Comparison of ENCODE assay signal across 8 mouse cellular contexts in the genomic region with DNA sequence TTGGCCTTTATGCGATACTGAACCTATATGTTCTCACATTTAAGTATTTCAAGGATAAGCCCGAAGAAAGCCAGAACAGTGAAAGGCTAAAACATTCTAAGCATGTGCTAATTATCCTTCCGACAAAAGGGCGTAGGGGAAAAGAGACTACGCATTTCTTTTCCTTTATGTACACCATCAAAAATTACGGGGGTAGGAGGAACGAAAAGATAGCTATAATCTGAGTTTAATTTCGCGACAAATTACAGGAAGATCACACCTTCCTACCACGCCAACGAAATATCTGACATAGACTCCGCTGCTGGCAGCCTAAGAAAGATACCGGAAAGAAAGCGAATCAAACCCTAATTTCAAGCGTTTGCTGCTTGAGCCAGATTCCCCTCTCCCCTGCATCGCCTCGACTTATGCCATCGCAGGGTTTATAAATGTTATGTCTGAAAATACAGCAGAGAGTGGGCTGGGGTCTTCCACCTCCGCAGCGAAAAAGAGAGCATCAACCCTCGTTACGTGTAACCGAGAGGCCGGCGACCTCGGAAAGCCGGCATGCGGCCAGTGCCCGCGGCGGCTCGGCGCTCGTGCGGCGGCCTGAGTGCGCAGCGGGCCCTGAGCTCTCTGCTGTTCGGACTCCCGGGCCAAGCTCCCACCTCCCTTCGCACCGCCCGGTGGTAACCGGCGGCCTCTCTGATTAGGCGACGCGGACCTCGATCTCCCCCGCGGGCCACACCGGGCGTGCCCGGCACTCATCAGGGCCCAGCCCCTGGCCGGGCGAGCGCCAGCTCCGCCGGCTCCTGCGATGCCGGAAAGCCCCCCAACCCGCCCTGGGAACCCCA. TPM values are rescaled to one million over a fixed set of nuclear protein-coding genes. Genes with fewer than 3 reads are reported as not detected.
DNase-seq lines count a peak whose midpoint lies in the region; ATAC-seq and TF ChIP-seq lines count a peak whose summit lies in the region.

No protein-coding gene starts in this region.

- DNase-seq in frontal cortex, postnatal 10 days (ENCODE audit: low spot score in 2 of 2) = no peak
- DNase-seq in hindbrain, embryonic 10.5 days (ENCODE audit: low spot score) = no peak
- DNase-seq in liver, embryonic 13.5 days = no peak
- DNase-seq in thymus, adult 18-20 months = no peak

- peak overlapping the region; percentile 94 for H3K9ac ChIP-seq in liver, embryonic 13.5 days
- H3K9ac ChIP-seq in neural tube, embryonic 13.5 days = peak overlapping the region; percentile 96

- H3K36me3 ChIP-seq in C2C12 (ENCODE audit: control insufficient read depth, insufficient read depth) = peaks cover 49% of the 10 kb centered on the region
- H3K36me3 ChIP-seq in hindbrain, embryonic 10.5 days = peaks cover 57% of the 10 kb centered on the region
- peaks cover 41% of the 10 kb centered on the region for H3K36me3 ChIP-seq in liver, embryonic 13.5 days
- H3K36me3 ChIP-seq in neural tube, embryonic 13.5 days = peaks cover 29% of the 10 kb centered on the region

- H3K79me2 ChIP-seq in C2C12 (ENCODE audit: control insufficient read depth, insufficient read depth) = peaks cover 79% of the 10 kb centered on the region

- peak overlapping the region; percentile 97 for H3ac ChIP-seq in C2C12 (ENCODE audit: control insufficient read depth, insufficient read length, low read depth)

- ATAC-seq in frontal cortex, adult (ENCODE audit: low TSS enrichment) = peak; percentile 62
- ATAC-seq in common myeloid progenitor, adult 5-6 weeks (replicated peaks; ENCODE audit: low read depth, poor library complexity, severe bottlenecking) = peak; percentile 37
- peak; percentile 93 for ATAC-seq in liver, embryonic 13.5 days (ENCODE audit: low read depth)
- ATAC-seq in neural tube, embryonic 13.5 days (ENCODE audit: low read depth) = peak; percentile 91

- peak overlapping the region; percentile 84 for H3K4me2 ChIP-seq in liver, embryonic 13.5 days
- peak overlapping the region; percentile 82 for H3K4me2 ChIP-seq in neural tube, embryonic 13.5 days

- WGBS in hindbrain, embryonic 10.5 days = under 1% methylated on average over 62 of the region's 62 CpGs
- WGBS in liver, embryonic 13.5 days (ENCODE audit: insufficient replicate concordance) = under 1% methylated on average over 60 of the region's 62 CpGs
- WGBS in neural tube, embryonic 13.5 days = under 1% methylated on average over 62 of the region's 62 CpGs

- H3K27me3 ChIP-seq in C2C12 (ENCODE audit: control insufficient read depth, insufficient read depth, insufficient read length) = no peaks in the 10 kb centered on the region
- no peaks in the 10 kb centered on the region for H3K27me3 ChIP-seq in hindbrain, embryonic 10.5 days (ENCODE audit: insufficient read depth, poor library complexity, severe bottlenecking)
- H3K27me3 ChIP-seq in liver, embryonic 13.5 days = no peaks in the 10 kb centered on the region
- no peaks in the 10 kb centered on the region for H3K27me3 ChIP-seq in neural tube, embryonic 13.5 days

- peaks cover 20% of the 10 kb centered on the region for H3K4me1 ChIP-seq in hindbrain, embryonic 10.5 days (replicated peaks)
- peaks cover 48% of the 10 kb centered on the region for H3K4me1 ChIP-seq in liver, embryonic 13.5 days (replicated peaks)
- peaks cover 36% of the 10 kb centered on the region for H3K4me1 ChIP-seq in neural tube, embryonic 13.5 days (replicated peaks)

- peak overlapping the region; percentile 94 for H3K27ac ChIP-seq in hindbrain, embryonic 10.5 days
- peak overlapping the region; percentile 92 for H3K27ac ChIP-seq in liver, embryonic 13.5 days
- peak overlapping the region; percentile 96 for H3K27ac ChIP-seq in neural tube, embryonic 13.5 days (replicated peaks)

- peak overlapping the region; percentile 87 for H3K4me3 ChIP-seq in C2C12 (ENCODE audit: insufficient read depth, poor library complexity, severe bottlenecking)
- H3K4me3 ChIP-seq in hindbrain, embryonic 10.5 days = peak overlapping the region; percentile 94
- H3K4me3 ChIP-seq in liver, embryonic 13.5 days (replicated peaks) = peak overlapping the region; percentile 82
- peak overlapping the region; percentile 97 for H3K4me3 ChIP-seq in neural tube, embryonic 13.5 days

- peaks cover 70% of the 10 kb centered on the region for H3K79me3 ChIP-seq in C2C12 (ENCODE audit: low read depth)

- no peak for TF ChIP-seq CTCF in C2C12 (IDR thresholded peaks at IDR 0.05; ENCODE audit: control insufficient read depth, insufficient read depth, insufficient read length)

- no peaks in the 10 kb centered on the region for H3K9me3 ChIP-seq in hindbrain, embryonic 10.5 days
- no peaks in the 10 kb centered on the region for H3K9me3 ChIP-seq in liver, embryonic 13.5 days (replicated peaks)
- no peaks in the 10 kb centered on the region for H3K9me3 ChIP-seq in neural tube, embryonic 13.5 days

TF ChIP-seq in C2C12, 6 proteins besides CTCF, POLR2A, EP300 and RAD21:
- TF ChIP-seq USF1 (IDR thresholded peaks at IDR 0.05; ENCODE audit: low read depth) = no peak
- peak; percentile 21 for TF ChIP-seq MAX (IDR thresholded peaks at IDR 0.05)

RNA-seq across cellular contexts. Expression of gene Pcnp, which starts 0.6 kb away (rescaled TPM):
- polyA plus RNA-seq in C2C12 (2012; fragmentation: generic; extraction: Trizol) = 41.2 TPM
- total RNA-seq in common myeloid progenitor, adult 5-6 weeks (2017) = 116 and 120 TPM in 2 replicates
- 258 and 310 TPM in 2 replicates for polyA plus RNA-seq in hindbrain, embryonic 10.5 days (2016; fragmentation: Nextera tagmentation; extraction: Ambion mirVana)
- 126 and 153 TPM in 2 replicates for polyA plus RNA-seq in liver, embryonic 13.5 days (2015; fragmentation: Nextera tagmentation; extraction: Ambion mirVana)
- polyA plus RNA-seq in neural tube, embryonic 13.5 days (2015; fragmentation: Nextera tagmentation; extraction: Ambion mirVana) = 240 and 254 TPM in 2 replicates

RNA-seq across cellular contexts. Expression of gene Trmt10c, which starts 8.7 kb away (rescaled TPM):
- 5.9 TPM for polyA plus RNA-seq in C2C12 (2012; fragmentation: generic; extraction: Trizol)
- total RNA-seq in common myeloid progenitor, adult 5-6 weeks (2017) = 50.0 and 58.0 TPM in 2 replicates
- 25.5 and 29.0 TPM in 2 replicates for polyA plus RNA-seq in hindbrain, embryonic 10.5 days (2016; fragmentation: Nextera tagmentation; extraction: Ambion mirVana)
- polyA plus RNA-seq in liver, embryonic 13.5 days (2015; fragmentation: Nextera tagmentation; extraction: Ambion mirVana) = 20.0 and 24.3 TPM in 2 replicates
- polyA plus RNA-seq in neural tube, embryonic 13.5 days (2015; fragmentation: Nextera tagmentation; extraction: Ambion mirVana) = 23.1 and 23.4 TPM in 2 replicates

RNA-seq across cellular contexts. Expression of gene Senp7, which starts 19.2 kb away (rescaled TPM):
- 3.4 TPM for polyA plus RNA-seq in C2C12 (2012; fragmentation: generic; extraction: Trizol)
- total RNA-seq in common myeloid progenitor, adult 5-6 weeks (2017) = 26.1 and 29.4 TPM in 2 replicates
- 32.5 and 35.7 TPM in 2 replicates for polyA plus RNA-seq in hindbrain, embryonic 10.5 days (2016; fragmentation: Nextera tagmentation; extraction: Ambion mirVana)
- 18.2 and 20.9 TPM in 2 replicates for polyA plus RNA-seq in liver, embryonic 13.5 days (2015; fragmentation: Nextera tagmentation; extraction: Ambion mirVana)
- 53.1 and 57.3 TPM in 2 replicates for polyA plus RNA-seq in neural tube, embryonic 13.5 days (2015; fragmentation: Nextera tagmentation; extraction: Ambion mirVana)

RNA-seq across cellular contexts. Expression of gene Zbtb11, which starts 55.3 kb away (rescaled TPM):
- polyA plus RNA-seq in C2C12 (2012; fragmentation: generic; extraction: Trizol) = 3.6 TPM
- total RNA-seq in common myeloid progenitor, adult 5-6 weeks (2017) = 42.4 and 49.9 TPM in 2 replicates
- 15.3 and 15.8 TPM in 2 replicates for polyA plus RNA-seq in hindbrain, embryonic 10.5 days (2016; fragmentation: Nextera tagmentation; extraction: Ambion mirVana)
- 10.9 and 13.1 TPM in 2 replicates for polyA plus RNA-seq in liver, embryonic 13.5 days (2015; fragmentation: Nextera tagmentation; extraction: Ambion mirVana)
- 19.3 and 23.2 TPM in 2 replicates for polyA plus RNA-seq in neural tube, embryonic 13.5 days (2015; fragmentation: Nextera tagmentation; extraction: Ambion mirVana)

Comparison
In these comparisons a context has a peak if more than half of its experiments do, and no peak if none do; other contexts are left out.
1. ATAC-seq: peak in every context shown above with its lines; median percentile 93 in liver, embryonic 13.5 days; 91 in neural tube, embryonic 13.5 days; 62 in frontal cortex, adult; 37 in common myeloid progenitor, adult 5-6 weeks.